Mouse (Mus musculus) ES-E14 (cell line): ENCODE data around the gene Ilk.
"Not testable (repeated sequence)": the region's sequence is repeated elsewhere in the genome, so short reads cannot be mapped to it uniquely, and the experiment has no call there.

ENCODE experiments used
- CHD2 ChIP-seq: IDR thresholded peaks from 2 replicates; pipeline ENCODE4 v1.6.1; 2014; ENCODE audit warnings: mild to moderate bottlenecking, low read depth, low read length, inconsistent platforms
- MAFK ChIP-seq: IDR thresholded peaks from 2 replicates; pipeline ENCODE4 v1.6.1; 2014; ENCODE audit warnings: mild to moderate bottlenecking, low read depth, low read length, inconsistent platforms; ENCODE audit not compliant: insufficient read depth
- ZC3H11A ChIP-seq: IDR thresholded peaks from 2 replicates; pipeline ENCODE4 v1.6.1; 2012; ENCODE audit warnings: low read depth, mild to moderate bottlenecking, inconsistent platforms, low read length, borderline replicate concordance
- ZNF384 ChIP-seq: IDR thresholded peaks from 2 replicates; pipeline ENCODE4 v1.6.1; 2012; ENCODE audit warnings: low read depth, low read length, inconsistent platforms

- not testable (repeated sequence) for TF ChIP-seq ZNF384, MAFK, CHD2, ZC3H11A
These were observed 7.0 kb downstream of the Ilk start for GRCm38 (mm10) chr7:105743246-105743925.
